In the genomic region with DNA sequence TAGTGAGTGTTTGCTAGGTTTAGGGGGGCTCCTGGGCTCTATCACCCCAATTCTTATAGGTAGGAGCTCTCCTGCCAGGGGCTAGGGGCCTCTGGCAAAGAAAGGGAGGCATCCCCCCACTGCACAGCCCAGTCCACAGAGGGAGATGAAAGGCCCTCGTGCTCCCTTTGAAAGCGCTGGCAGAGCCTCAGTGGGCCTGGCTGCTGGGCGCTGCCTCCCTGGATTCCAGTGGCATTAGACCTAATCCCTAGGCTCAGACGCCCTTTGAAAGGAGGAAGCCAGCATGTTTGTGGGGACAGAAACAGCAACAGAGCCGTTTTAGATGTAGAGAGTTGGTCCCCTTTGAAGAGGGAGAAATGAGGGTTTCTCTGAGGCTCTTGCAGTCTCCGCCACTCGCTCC, we compare ENCODE assay signal across 29 mouse cellular contexts. TPM values are rescaled to one million over a fixed set of nuclear protein-coding genes. Genes with fewer than 3 reads are reported as not detected.
DNase-seq lines count a peak whose midpoint lies in the region; ATAC-seq and TF ChIP-seq lines count a peak whose summit lies in the region.
"Had no signal": no experiment of that assay in that cellular context is flagged by ENCODE, and none has a peak within 500 bp of the region (broad histone marks: within the 10 kb centered on the region; RNA-seq: fewer than 3 reads in every experiment).

No protein-coding gene starts in this region.

- no peak for TF ChIP-seq CTCF in midbrain, postnatal 0 days (IDR thresholded peaks at IDR 0.05)

- H3K27me3 ChIP-seq in forebrain, embryonic 12.5 days = no peaks in the 10 kb centered on the region
- no peaks in the 10 kb centered on the region for H3K27me3 ChIP-seq in forebrain, embryonic 16.5 days (replicated peaks; ENCODE audit: control insufficient read depth, insufficient read depth, low read length)
- no peaks in the 10 kb centered on the region for H3K27me3 ChIP-seq in midbrain, embryonic 10.5 days (ENCODE audit: low read depth, poor library complexity, severe bottlenecking)
- H3K27me3 ChIP-seq in midbrain, postnatal 0 days (ENCODE audit: insufficient read depth, low read length) = no peaks in the 10 kb centered on the region
- H3K27me3 ChIP-seq in limb, embryonic 11.5 days (ENCODE audit: control insufficient read depth, insufficient read depth, low read length) = no peaks in the 10 kb centered on the region
- no peaks in the 10 kb centered on the region for H3K27me3 ChIP-seq in midbrain, embryonic 15.5 days (replicated peaks)
- no peaks in the 10 kb centered on the region for H3K27me3 ChIP-seq in intestine, embryonic 16.5 days (replicated peaks; ENCODE audit: control insufficient read depth, insufficient read depth, low read length)
- H3K27me3 ChIP-seq: heart, embryonic 15.5 days; hindbrain, embryonic 15.5 days; intestine, embryonic 15.5 days; limb, embryonic 13.5 days; liver, embryonic 12.5 days had no signal

- DNase-seq in midbrain, embryonic 10.5 days (ENCODE audit: low spot score) = peak; percentile 28
- no peak for DNase-seq in midbrain, postnatal 0 days (ENCODE audit: low spot score)
- DNase-seq in limb, embryonic 11.5 days (ENCODE audit: low spot score) = peak; percentile 27
- DNase-seq in spleen, postnatal 4 days (ENCODE audit: low spot score in 2 of 2) = no peak
- DNase-seq: adrenal gland, postnatal 36 days; cerebellum, adult 11 months; gastrocnemius, postnatal 14 days; heart, adult 11 months; kidney, adult 9 months; kidney, postnatal 14 days; lung, adult 18-20 months; lung, postnatal 10 days; right cerebral cortex, postnatal 4 days; thymus, adult 18-20 months; thymus, postnatal 36 days had no signal

- no peak for ATAC-seq in forebrain, embryonic 12.5 days (ENCODE audit: low FRiP score)
- ATAC-seq in forebrain, embryonic 16.5 days = no peak
- no peak for ATAC-seq in midbrain, postnatal 0 days (ENCODE audit: low FRiP score)
- ATAC-seq in limb, embryonic 11.5 days (ENCODE audit: insufficient number of reproducible peaks, low FRiP score, low TSS enrichment, low read depth) = no peak
- ATAC-seq in midbrain, embryonic 15.5 days (replicated peaks) = peak; percentile 31; the same call in 1 of the 2 replicates
- ATAC-seq in intestine, embryonic 16.5 days = no peak
- ATAC-seq: intestine, embryonic 15.5 days; liver, embryonic 12.5 days had no signal

- H3K27ac ChIP-seq in forebrain, embryonic 12.5 days = peak overlapping the region; percentile 33; the same call in 1 of the 2 replicates
- H3K27ac ChIP-seq in forebrain, embryonic 16.5 days (ENCODE audit: low read length) = no peak overlapping the region
- H3K27ac ChIP-seq in midbrain, embryonic 10.5 days (replicated peaks) = peak overlapping the region; percentile 61
- H3K27ac ChIP-seq in midbrain, postnatal 0 days (ENCODE audit: low read depth, low read length) = no peak overlapping the region
- H3K27ac ChIP-seq in limb, embryonic 11.5 days (replicated peaks; ENCODE audit: low read depth, low read length) = peak overlapping the region; percentile 36; the same call in 1 of the 2 replicates
- H3K27ac ChIP-seq in midbrain, embryonic 15.5 days = no peak overlapping the region
- no peak overlapping the region for H3K27ac ChIP-seq in intestine, embryonic 16.5 days (ENCODE audit: low read length)
- H3K27ac ChIP-seq: heart, embryonic 15.5 days; hindbrain, embryonic 15.5 days; intestine, embryonic 15.5 days; limb, embryonic 13.5 days; liver, embryonic 12.5 days had no signal

- H3K4me2 ChIP-seq in forebrain, embryonic 12.5 days = no peak overlapping the region
- H3K4me2 ChIP-seq in forebrain, embryonic 16.5 days (ENCODE audit: low read length) = no peak overlapping the region
- H3K4me2 ChIP-seq in midbrain, postnatal 0 days (ENCODE audit: low read depth, low read length, poor library complexity, severe bottlenecking) = no peak overlapping the region
- H3K4me2 ChIP-seq in limb, embryonic 11.5 days (ENCODE audit: low read depth, severe bottlenecking) = no peak overlapping the region
- no peak overlapping the region for H3K4me2 ChIP-seq in midbrain, embryonic 15.5 days
- H3K4me2 ChIP-seq in intestine, embryonic 16.5 days (ENCODE audit: low read depth, low read length) = no peak overlapping the region
- H3K4me2 ChIP-seq: heart, embryonic 15.5 days; hindbrain, embryonic 15.5 days; intestine, embryonic 15.5 days; limb, embryonic 13.5 days; liver, embryonic 12.5 days had no signal

- H3K36me3 ChIP-seq in forebrain, embryonic 12.5 days (replicated peaks) = peaks cover 100% of the 10 kb centered on the region
- H3K36me3 ChIP-seq in forebrain, embryonic 16.5 days (ENCODE audit: control insufficient read depth, insufficient read depth) = peaks cover 26% of the 10 kb centered on the region
- H3K36me3 ChIP-seq in midbrain, embryonic 10.5 days = peaks cover 100% of the 10 kb centered on the region
- peaks cover 73% of the 10 kb centered on the region for H3K36me3 ChIP-seq in midbrain, postnatal 0 days (ENCODE audit: insufficient read depth, low read length)
- peaks cover 35% of the 10 kb centered on the region for H3K36me3 ChIP-seq in limb, embryonic 11.5 days (ENCODE audit: control insufficient read depth, insufficient read depth, low read length)
- H3K36me3 ChIP-seq in midbrain, embryonic 15.5 days (replicated peaks) = peaks cover 17% of the 10 kb centered on the region
- peaks cover 18% of the 10 kb centered on the region for H3K36me3 ChIP-seq in intestine, embryonic 16.5 days (ENCODE audit: control insufficient read depth, insufficient read depth, low read length)

- 25% methylated on average over 7 of the region's 7 CpGs for WGBS in forebrain, embryonic 12.5 days
- WGBS in forebrain, embryonic 16.5 days = 24% methylated on average over 7 of the region's 7 CpGs
- 31% methylated on average over 7 of the region's 7 CpGs for WGBS in midbrain, embryonic 10.5 days
- WGBS in midbrain, postnatal 0 days = 30% methylated on average over 7 of the region's 7 CpGs
- 44% methylated on average over 7 of the region's 7 CpGs for WGBS in limb, embryonic 11.5 days
- WGBS in midbrain, embryonic 15.5 days = 27% methylated on average over 7 of the region's 7 CpGs
- 61% methylated on average over 7 of the region's 7 CpGs for WGBS in intestine, embryonic 16.5 days

- H3K4me3 ChIP-seq in forebrain, embryonic 12.5 days (replicated peaks) = no peak overlapping the region
- no peak overlapping the region for H3K4me3 ChIP-seq in forebrain, embryonic 16.5 days (replicated peaks; ENCODE audit: low read length)
- H3K4me3 ChIP-seq in midbrain, embryonic 10.5 days = no peak overlapping the region
- no peak overlapping the region for H3K4me3 ChIP-seq in midbrain, postnatal 0 days (ENCODE audit: low read depth, low read length)
- H3K4me3 ChIP-seq in limb, embryonic 11.5 days (ENCODE audit: low read depth, low read length) = no peak overlapping the region
- no peak overlapping the region for H3K4me3 ChIP-seq in midbrain, embryonic 15.5 days
- H3K4me3 ChIP-seq in intestine, embryonic 16.5 days (ENCODE audit: low read length) = no peak overlapping the region
- H3K4me3 ChIP-seq: heart, embryonic 15.5 days; hindbrain, embryonic 15.5 days; intestine, embryonic 15.5 days; limb, embryonic 13.5 days; liver, embryonic 12.5 days had no signal

- H3K4me1 ChIP-seq in forebrain, embryonic 12.5 days = peaks cover 7% of the 10 kb centered on the region; the same call in 1 of the 2 replicates
- no peaks in the 10 kb centered on the region for H3K4me1 ChIP-seq in forebrain, embryonic 16.5 days (replicated peaks; ENCODE audit: control insufficient read depth, insufficient read depth, low read length)
- peaks cover 21% of the 10 kb centered on the region for H3K4me1 ChIP-seq in midbrain, embryonic 10.5 days
- H3K4me1 ChIP-seq in midbrain, postnatal 0 days (ENCODE audit: insufficient read depth, low read length) = no peaks in the 10 kb centered on the region
- peaks cover 17% of the 10 kb centered on the region for H3K4me1 ChIP-seq in limb, embryonic 11.5 days (ENCODE audit: control insufficient read depth, insufficient read depth, low read length)
- peaks cover 6% of the 10 kb centered on the region for H3K4me1 ChIP-seq in midbrain, embryonic 15.5 days
- H3K4me1 ChIP-seq in intestine, embryonic 16.5 days (ENCODE audit: control insufficient read depth, insufficient read depth, low read length) = no peaks in the 10 kb centered on the region
- H3K4me1 ChIP-seq: hindbrain, embryonic 15.5 days; intestine, embryonic 15.5 days had no signal

- H3K9me3 ChIP-seq in forebrain, embryonic 12.5 days = no peaks in the 10 kb centered on the region
- no peaks in the 10 kb centered on the region for H3K9me3 ChIP-seq in forebrain, embryonic 16.5 days (ENCODE audit: control insufficient read depth, low read length)
- H3K9me3 ChIP-seq in midbrain, embryonic 10.5 days (replicated peaks) = no peaks in the 10 kb centered on the region
- H3K9me3 ChIP-seq in midbrain, postnatal 0 days (ENCODE audit: low read length) = no peaks in the 10 kb centered on the region
- H3K9me3 ChIP-seq in limb, embryonic 11.5 days (ENCODE audit: control insufficient read depth, low read length) = no peaks in the 10 kb centered on the region
- no peaks in the 10 kb centered on the region for H3K9me3 ChIP-seq in midbrain, embryonic 15.5 days
- no peaks in the 10 kb centered on the region for H3K9me3 ChIP-seq in intestine, embryonic 16.5 days (ENCODE audit: control insufficient read depth, low read length)
- H3K9me3 ChIP-seq: heart, embryonic 15.5 days; hindbrain, embryonic 15.5 days; intestine, embryonic 15.5 days; limb, embryonic 13.5 days; liver, embryonic 12.5 days had no signal

- H3K9ac ChIP-seq in forebrain, embryonic 12.5 days = no peak overlapping the region
- H3K9ac ChIP-seq in forebrain, embryonic 16.5 days (replicated peaks; ENCODE audit: low read depth, low read length) = no peak overlapping the region
- no peak overlapping the region for H3K9ac ChIP-seq in midbrain, postnatal 0 days (replicated peaks; ENCODE audit: low read length, poor library complexity, severe bottlenecking)
- H3K9ac ChIP-seq in limb, embryonic 11.5 days (ENCODE audit: low read length) = 0 out of 2 replicates have a peak overlapping the region, but pooled peaks have one; percentile 27
- H3K9ac ChIP-seq in midbrain, embryonic 15.5 days = no peak overlapping the region
- no peak overlapping the region for H3K9ac ChIP-seq in intestine, embryonic 16.5 days (ENCODE audit: low read depth, low read length)
- H3K9ac ChIP-seq: heart, embryonic 15.5 days; hindbrain, embryonic 15.5 days; intestine, embryonic 15.5 days; limb, embryonic 13.5 days; liver, embryonic 12.5 days had no signal

RNA-seq across cellular contexts. Expression of a gene that starts 20.4 kb away (rescaled TPM):
- not detected in 2 replicates for polyA plus RNA-seq in forebrain, embryonic 12.5 days (2016; fragmentation: Nextera tagmentation; extraction: Ambion mirVana)
- polyA plus RNA-seq in forebrain, embryonic 16.5 days (2015; fragmentation: Nextera tagmentation; extraction: Ambion mirVana) = not detected in 2 replicates
- polyA plus RNA-seq in midbrain, embryonic 10.5 days (2016; fragmentation: Nextera tagmentation; extraction: Ambion mirVana) = not detected in 2 replicates
- 3.0 TPM in 1 of 2 replicates, not detected in the other for total RNA-seq in midbrain, postnatal 0 days (2014; rRNA removed)
- 0.30 TPM in 1 of 2 replicates, not detected in the other for polyA plus RNA-seq in midbrain, postnatal 0 days (2015; fragmentation: Nextera tagmentation; extraction: Ambion mirVana)
- not detected in 2 replicates for polyA plus RNA-seq in limb, embryonic 11.5 days (2014; fragmentation: Nextera tagmentation; extraction: Ambion mirVana)
- not detected in 2 replicates for polyA plus RNA-seq in midbrain, embryonic 15.5 days (2015; fragmentation: Nextera tagmentation; extraction: Ambion mirVana)
- polyA plus RNA-seq in intestine, embryonic 16.5 days (2015; fragmentation: Nextera tagmentation; extraction: Ambion mirVana) = not detected in 2 replicates
- total RNA-seq: adrenal gland, postnatal 36 days; ES-E14; gastrocnemius, postnatal 14 days; hematopoietic stem cell, adult 5-6 weeks; layer of hippocampus, adult 18-20 months; layer of hippocampus, postnatal 25 days had no signal
- polyA plus RNA-seq: heart, embryonic 15.5 days; intestine, embryonic 15.5 days; limb, embryonic 13.5 days; liver, embryonic 12.5 days; neural tube, embryonic 11.5 days had no signal

RNA-seq across cellular contexts. Expression of a gene that starts 22.3 kb away (rescaled TPM):
- 126 and 128 TPM in 2 replicates for polyA plus RNA-seq in forebrain, embryonic 12.5 days (2016; fragmentation: Nextera tagmentation; extraction: Ambion mirVana)
- 141 and 146 TPM in 2 replicates for polyA plus RNA-seq in forebrain, embryonic 16.5 days (2015; fragmentation: Nextera tagmentation; extraction: Ambion mirVana)
- polyA plus RNA-seq in midbrain, embryonic 10.5 days (2016; fragmentation: Nextera tagmentation; extraction: Ambion mirVana) = 149 and 156 TPM in 2 replicates
- total RNA-seq in midbrain, postnatal 0 days (2014; rRNA removed) = 110 and 119 TPM in 2 replicates
- 172 and 188 TPM in 2 replicates for polyA plus RNA-seq in midbrain, postnatal 0 days (2015; fragmentation: Nextera tagmentation; extraction: Ambion mirVana)
- polyA plus RNA-seq in limb, embryonic 11.5 days (2014; fragmentation: Nextera tagmentation; extraction: Ambion mirVana) = 60.6 and 99.8 TPM in 2 replicates
- polyA plus RNA-seq in midbrain, embryonic 15.5 days (2015; fragmentation: Nextera tagmentation; extraction: Ambion mirVana) = 150 and 154 TPM in 2 replicates
- polyA plus RNA-seq in intestine, embryonic 16.5 days (2015; fragmentation: Nextera tagmentation; extraction: Ambion mirVana) = 165 and 182 TPM in 2 replicates

RNA-seq across cellular contexts. Expression of a gene that starts 22.3 kb away (rescaled TPM):
- 0.10 and 0.17 TPM in 2 replicates for polyA plus RNA-seq in forebrain, embryonic 12.5 days (2016; fragmentation: Nextera tagmentation; extraction: Ambion mirVana)
- polyA plus RNA-seq in forebrain, embryonic 16.5 days (2015; fragmentation: Nextera tagmentation; extraction: Ambion mirVana) = 0.32 and 0.54 TPM in 2 replicates
- polyA plus RNA-seq in midbrain, embryonic 10.5 days (2016; fragmentation: Nextera tagmentation; extraction: Ambion mirVana) = 0.14 TPM in 1 of 2 replicates, not detected in the other
- 0.42 and 0.71 TPM in 2 replicates for total RNA-seq in midbrain, postnatal 0 days (2014; rRNA removed)
- polyA plus RNA-seq in midbrain, postnatal 0 days (2015; fragmentation: Nextera tagmentation; extraction: Ambion mirVana) = 0.57 and 0.59 TPM in 2 replicates
- 0.17 and 0.21 TPM in 2 replicates for polyA plus RNA-seq in limb, embryonic 11.5 days (2014; fragmentation: Nextera tagmentation; extraction: Ambion mirVana)
- 0.12 and 0.17 TPM in 2 replicates for polyA plus RNA-seq in midbrain, embryonic 15.5 days (2015; fragmentation: Nextera tagmentation; extraction: Ambion mirVana)
- 0.04 TPM in 1 of 2 replicates, not detected in the other for polyA plus RNA-seq in intestine, embryonic 16.5 days (2015; fragmentation: Nextera tagmentation; extraction: Ambion mirVana)

RNA-seq across cellular contexts. Expression of a gene that starts 24.1 kb away (rescaled TPM):
- polyA plus RNA-seq in forebrain, embryonic 12.5 days (2016; fragmentation: Nextera tagmentation; extraction: Ambion mirVana) = not detected in 2 replicates
- not detected in 2 replicates for polyA plus RNA-seq in forebrain, embryonic 16.5 days (2015; fragmentation: Nextera tagmentation; extraction: Ambion mirVana)
- polyA plus RNA-seq in midbrain, embryonic 10.5 days (2016; fragmentation: Nextera tagmentation; extraction: Ambion mirVana) = not detected in 2 replicates
- total RNA-seq in midbrain, postnatal 0 days (2014; rRNA removed) = 0.22 TPM in 1 of 2 replicates, not detected in the other
- polyA plus RNA-seq in midbrain, postnatal 0 days (2015; fragmentation: Nextera tagmentation; extraction: Ambion mirVana) = not detected in 2 replicates
- 0.13 and 0.17 TPM in 2 replicates for polyA plus RNA-seq in limb, embryonic 11.5 days (2014; fragmentation: Nextera tagmentation; extraction: Ambion mirVana)
- not detected in 2 replicates for polyA plus RNA-seq in midbrain, embryonic 15.5 days (2015; fragmentation: Nextera tagmentation; extraction: Ambion mirVana)
- 0.05 and 0.09 TPM in 2 replicates for polyA plus RNA-seq in intestine, embryonic 16.5 days (2015; fragmentation: Nextera tagmentation; extraction: Ambion mirVana)
- total RNA-seq: hematopoietic stem cell, adult 5-6 weeks had no signal
- polyA plus RNA-seq: heart, embryonic 15.5 days; intestine, embryonic 15.5 days; liver, embryonic 12.5 days; neural tube, embryonic 11.5 days had no signal

Comparison
In these comparisons a context has a peak if more than half of its experiments do, and no peak if none do; other contexts are left out.
1. H3K27ac ChIP-seq: peak in forebrain, embryonic 12.5 days (single experiment), midbrain, embryonic 10.5 days (single experiment) and limb, embryonic 11.5 days (single experiment); none in forebrain, embryonic 16.5 days (single experiment), midbrain, postnatal 0 days (single experiment), midbrain, embryonic 15.5 days (single experiment) and intestine, embryonic 16.5 days (single experiment).
2. DNase-seq: peak in midbrain, embryonic 10.5 days (single experiment) and limb, embryonic 11.5 days (single experiment); none in midbrain, postnatal 0 days (single experiment) and spleen, postnatal 4 days (0 of 2).